Mouse (Mus musculus) retina, adult 2 months (tissue): ENCODE data around the gene Lyl1.

Source experiments
- DNase-seq: peaks from one replicate; pipeline ENCODE4 v3.0.0-alpha.2; 2012; ENCODE audit warnings: low read depth, low spot score

The Lyl1 gene

GRCm38 (mm10) chr8:84700941-84701911 is at the start of gene Lyl1:
Lyl1 (plus strand) TSS chr8:84701457.
- DNase-seq: no peak

GRCm38 (mm10) chr8:84653092-84653631 is 48.1 kb upstream of the Lyl1 start:
- DNase-seq: no peak

- DNase-seq: no peak
Observed at GRCm38 (mm10) chr8:84654597-84654996, 46.7 kb upstream of the Lyl1 start.

GRCm38 (mm10) chr8:84655336-84656190 is 45.7 kb upstream of the Lyl1 start:
- no peak for DNase-seq

GRCm38 (mm10) chr8:84656191-84656525 is 45.1 kb upstream of the Lyl1 start:
- no peak for DNase-seq

- no peak for DNase-seq
Observed at GRCm38 (mm10) chr8:84656641-84657126, 44.6 kb upstream of the Lyl1 start.

GRCm38 (mm10) chr8:84657203-84657602 is 44.1 kb upstream of the Lyl1 start:
- no peak for DNase-seq

GRCm38 (mm10) chr8:84657680-84658079 is 43.6 kb upstream of the Lyl1 start:
- DNase-seq: no peak

GRCm38 (mm10) chr8:84658951-84659350 is 42.3 kb upstream of the Lyl1 start:
- DNase-seq: no peak

- no peak for DNase-seq
Observed at GRCm38 (mm10) chr8:84659936-84660818, 41.1 kb upstream of the Lyl1 start.

- no peak for DNase-seq
Observed at GRCm38 (mm10) chr8:84660819-84661457, 40.3 kb upstream of the Lyl1 start.

GRCm38 (mm10) chr8:84661458-84661871 is 39.8 kb upstream of the Lyl1 start:
- no peak for DNase-seq

GRCm38 (mm10) chr8:84661961-84662571 is 39.2 kb upstream of the Lyl1 start:
- DNase-seq: no peak

- DNase-seq: peak; percentile 92
Observed at GRCm38 (mm10) chr8:84662581-84663065, 38.6 kb upstream of the Lyl1 start, which contains the start of gene Ier2. Ier2 (minus strand) TSS chr8:84662852.

GRCm38 (mm10) chr8:84663483-84664327 is 37.6 kb upstream of the Lyl1 start:
- DNase-seq: peak; percentile 94

- DNase-seq: peak; percentile 74
Observed at GRCm38 (mm10) chr8:84664566-84665384, 36.5 kb upstream of the Lyl1 start.

GRCm38 (mm10) chr8:84665385-84665893 is 35.8 kb upstream of the Lyl1 start:
- no peak for DNase-seq

GRCm38 (mm10) chr8:84668081-84668480 is 33.2 kb upstream of the Lyl1 start:
- no peak for DNase-seq
